Mouse (Mus musculus) heart, embryonic 12.5 days (tissue): ENCODE measurements around the gene Cacnb3. TPM values are rescaled to one million over a fixed set of nuclear protein-coding genes. Genes with fewer than 3 reads are reported as not detected.

Experiments used
- ATAC-seq: fragments of 200-750 bp; cut with Nextera tagmentation; 2 replicates; pipeline ENCODE4 v1.8.0; 2017; ENCODE audit warnings: moderate TSS enrichment, moderate library complexity; ENCODE audit not compliant: insufficient number of reproducible peaks, low FRiP score
- H3K27ac ChIP-seq: fragments of 300-500 bp; sonication (generic); 2 replicates; pipeline ENCODE4 v1.5.1; 2016; ENCODE audit warnings: mild to moderate bottlenecking, moderate library complexity; ENCODE audit not compliant: poor library complexity, severe bottlenecking
- H3K27me3 ChIP-seq: fragments of 300-500 bp; sonication (generic); replicated peaks from 2 replicates; pipeline ENCODE4 v1.6.1; 2016; ENCODE audit warnings: mild to moderate bottlenecking, moderate library complexity
- H3K36me3 ChIP-seq: fragments of 300-500 bp; sonication (generic); 2 replicates; pipeline ENCODE4 v1.6.1; 2016; ENCODE audit warnings: mild to moderate bottlenecking, moderate library complexity
- H3K4me1 ChIP-seq: fragments of 300-500 bp; sonication (generic); replicated peaks from 2 replicates; pipeline ENCODE4 v1.6.1; 2016; ENCODE audit warnings: mild to moderate bottlenecking
- H3K4me2 ChIP-seq: fragments of 300-500 bp; sonication (generic); 2 replicates; pipeline ENCODE4 v1.6.1; 2016; ENCODE audit warnings: mild to moderate bottlenecking, moderate library complexity
- H3K4me3 ChIP-seq: fragments of 300-500 bp; sonication (generic); 2 replicates; pipeline ENCODE4 v1.5.1; 2016; ENCODE audit warnings: mild to moderate bottlenecking
- H3K9ac ChIP-seq: fragments of 300-500 bp; sonication (generic); 2 replicates; pipeline ENCODE4 v1.6.1; 2016; ENCODE audit warnings: mild to moderate bottlenecking, moderate library complexity
- H3K9me3 ChIP-seq: fragments of 300-500 bp; sonication (generic); replicated peaks from 2 replicates; pipeline ENCODE4 v1.6.1; 2016; ENCODE audit warnings: mild to moderate bottlenecking, moderate library complexity
- WGBS: fragments of 180-500 bp; shearing (Covaris S2); methylation state at CpG from one replicate; pipeline ENCODE4 v1.1.7; 2016; 5-methylcytosine and 5-hydroxymethylcytosine counted together
- polyA plus RNA-seq: library from polyadenylated mRNA; unstranded; fragments of >200 nt; fragmentation: Nextera tagmentation; extraction: Ambion mirVana; gene quantifications from 2 replicates; pipeline ENCODE4 v1.2.1, GENCODE M21; 2016

The Cacnb3 gene
- polyA plus RNA-seq, 1 experiment from 2014 or later, result 10.3 TPM

DNA sequence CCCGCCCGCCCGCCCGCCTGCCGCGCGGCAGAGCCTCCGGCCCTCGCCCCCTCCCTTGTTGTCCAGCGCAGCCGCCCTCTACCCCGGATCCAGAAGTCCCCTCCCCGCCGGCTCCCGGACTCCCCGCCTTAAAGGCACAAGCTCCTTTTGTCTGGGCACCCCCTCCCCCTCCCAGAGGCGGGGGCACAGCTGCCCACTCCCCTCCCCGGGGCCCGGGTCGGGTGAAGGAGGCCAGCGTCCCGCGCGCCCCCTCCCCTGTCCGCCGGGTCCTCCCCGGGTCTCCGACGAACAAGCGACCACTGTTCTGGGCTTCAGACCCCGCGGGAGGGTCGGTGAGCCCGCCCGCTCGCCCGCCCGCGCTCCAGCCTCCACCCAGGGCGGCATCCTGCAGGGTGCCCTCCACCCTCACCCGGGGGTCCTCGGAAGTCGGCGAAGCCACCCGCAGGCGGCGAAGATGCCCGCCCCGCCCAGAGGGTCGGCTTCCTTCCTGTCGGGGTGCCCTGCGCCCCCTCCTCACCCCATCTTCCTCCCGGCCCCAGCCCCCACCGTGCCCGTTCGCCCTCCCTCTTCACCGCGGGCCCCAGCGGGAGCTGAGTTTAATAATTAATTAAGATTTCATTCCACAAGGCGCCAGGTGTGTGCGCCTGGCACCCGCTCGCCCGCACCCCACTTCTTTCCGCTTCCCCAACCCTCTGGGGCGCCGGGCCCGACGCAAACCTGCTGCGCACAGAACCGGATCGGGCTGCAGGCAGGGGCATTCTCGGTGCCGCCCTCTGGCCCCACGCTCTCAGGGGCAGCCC lies 21.1 kb upstream of the Cacnb3 start, which contains the start of gene Adcy6:
Gene Adcy6, minus strand, starts transcription at position 746 of the 800 bp plus-strand sequence.
- peak within 1 kb of the TSS; percentile 94 for H3K4me3 ChIP-seq
- peak within 1 kb of the TSS; percentile 100 for H3K9ac ChIP-seq
- WGBS, result under 1% methylated on average over 64 of the region's 75 CpGs
- peaks cover 35% of the 10 kb centered on the region for H3K4me1 ChIP-seq
- ATAC-seq, result peak; percentile 76
- H3K36me3 ChIP-seq, result peaks cover 7% of the 10 kb centered on the region
- no peaks in the 10 kb centered on the region for H3K27me3 ChIP-seq
- peak within 1 kb of the TSS; percentile 91 for H3K4me2 ChIP-seq
- H3K9me3 ChIP-seq, result no peaks in the 10 kb centered on the region
- peak within 1 kb of the TSS; percentile 99 for H3K27ac ChIP-seq

- H3K4me3 ChIP-seq, result peak overlapping the region; percentile 94
- H3K9ac ChIP-seq, result peak overlapping the region; percentile 100
- WGBS, result 10% methylated on average over 12 of the region's 12 CpGs
- H3K4me1 ChIP-seq, result peaks cover 35% of the 10 kb centered on the region
- peak overlapping the region; percentile 99 for H3K27ac ChIP-seq
- no peaks in the 10 kb centered on the region for H3K27me3 ChIP-seq
- H3K36me3 ChIP-seq, result peaks cover under 1% of the 10 kb centered on the region; the same call in 1 of the 2 replicates
- peak overlapping the region; percentile 91 for H3K4me2 ChIP-seq
- no peaks in the 10 kb centered on the region for H3K9me3 ChIP-seq
- ATAC-seq, result no peak
Observed at GRCm38 (mm10) chr15:98610131-98610633, 20.5 kb upstream of the Cacnb3 start.

GRCm38 (mm10) chr15:98612229-98612628 lies 18.4 kb upstream of the Cacnb3 start:
- H3K4me3 ChIP-seq, result no peak overlapping the region
- no peak for ATAC-seq
- 83% methylated on average over 3 of the region's 3 CpGs for WGBS

GRCm38 (mm10) chr15:98614551-98614950 lies 16.1 kb upstream of the Cacnb3 start:
- 44% methylated on average over 9 of the region's 9 CpGs for WGBS
- no peak overlapping the region for H3K4me2 ChIP-seq
- no peaks in the 10 kb centered on the region for H3K36me3 ChIP-seq
- no peak for ATAC-seq
- peaks cover 10% of the 10 kb centered on the region; the same call in 1 of the 2 replicates for H3K27me3 ChIP-seq
- peaks cover 32% of the 10 kb centered on the region for H3K4me1 ChIP-seq
- peak overlapping the region; percentile 37 for H3K27ac ChIP-seq
- H3K4me3 ChIP-seq, result no peak overlapping the region
- H3K9ac ChIP-seq, result no peak overlapping the region
- H3K9me3 ChIP-seq, result no peaks in the 10 kb centered on the region; the same call in 1 of the 2 replicates

More at GRCm38 (mm10) chr15:98612229-98612628, 18.4 kb upstream of the Cacnb3 start:
- Histone ChIP-seq H3K36me3 (no peaks in the 10 kb centered on the region), H3K27me3 (no peaks in the 10 kb centered on the region), H3K4me1 (peaks cover 34% of the 10 kb centered on the region), H3K4me2 (no peak overlapping the region), H3K9ac (no peak overlapping the region), H3K27ac (no peak overlapping the region), H3K9me3 (no peaks in the 10 kb centered on the region)

- Histone ChIP-seq H3K4me1 (peaks cover 32% of the 10 kb centered on the region), H3K4me2 (no peak overlapping the region), H3K27ac (peak overlapping the region; percentile 37), H3K9me3 (no peaks in the 10 kb centered on the region; the same call in 1 of the 2 replicates), H3K9ac (no peak overlapping the region), H3K27me3 (peaks cover 10% of the 10 kb centered on the region; the same call in 1 of the 2 replicates), H3K4me3 (no peak overlapping the region), H3K36me3 (no peaks in the 10 kb centered on the region)
- ATAC-seq, result no peak
- 60% methylated on average over 6 of the region's 6 CpGs for WGBS
Observed at GRCm38 (mm10) chr15:98614971-98615370, 15.7 kb upstream of the Cacnb3 start.

DNA sequence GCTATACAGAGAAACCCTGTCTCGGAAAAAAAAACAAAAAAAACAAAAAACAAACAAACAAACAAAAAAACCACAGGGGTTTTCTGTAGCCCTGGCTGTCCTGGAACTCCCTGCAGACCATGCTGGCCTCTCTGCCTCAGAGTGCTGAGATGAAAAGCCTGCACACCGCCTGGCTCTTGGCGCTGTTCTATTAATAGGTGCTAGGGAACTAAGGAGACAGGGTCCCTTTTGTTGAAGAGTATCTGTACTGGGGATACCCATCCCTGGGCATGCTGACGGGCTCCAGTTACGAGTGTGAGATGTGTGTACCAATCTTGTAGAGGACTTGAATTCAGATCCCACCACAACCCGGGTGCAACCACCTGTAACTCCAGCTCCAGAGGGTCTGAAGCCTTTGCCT lies 14.9 kb upstream of the Cacnb3 start:
- Histone ChIP-seq H3K4me2 (peak overlapping the region; percentile 14; the same call in 1 of the 2 replicates), H3K9ac (no peak overlapping the region), H3K27me3 (peaks cover 13% of the 10 kb centered on the region; the same call in 1 of the 2 replicates), H3K36me3 (no peaks in the 10 kb centered on the region), H3K4me3 (no peak overlapping the region), H3K27ac (peak overlapping the region; percentile 42), H3K4me1 (peaks cover 32% of the 10 kb centered on the region), H3K9me3 (no peaks in the 10 kb centered on the region; the same call in 1 of the 2 replicates)
- ATAC-seq, result no peak
- 44% methylated on average over 6 of the region's 6 CpGs for WGBS

GRCm38 (mm10) chr15:98616362-98617175 lies 14.1 kb upstream of the Cacnb3 start:
- Histone ChIP-seq H3K4me2 (peak overlapping the region; percentile 48), H3K27ac (peak overlapping the region; percentile 42), H3K4me3 (no peak overlapping the region), H3K27me3 (peaks cover 13% of the 10 kb centered on the region; the same call in 1 of the 2 replicates), H3K9me3 (no peaks in the 10 kb centered on the region; the same call in 1 of the 2 replicates), H3K9ac (0 out of 2 replicates have a peak overlapping the region, but pooled peaks have one; percentile 29), H3K36me3 (no peaks in the 10 kb centered on the region), H3K4me1 (peaks cover 32% of the 10 kb centered on the region)
- WGBS, result 35% methylated on average over 20 of the region's 20 CpGs
- ATAC-seq, result no peak

- Histone ChIP-seq H3K4me3 (no peak overlapping the region), H3K27ac (no peak overlapping the region), H3K9me3 (no peaks in the 10 kb centered on the region; the same call in 1 of the 2 replicates), H3K9ac (0 out of 2 replicates have a peak overlapping the region, but pooled peaks have one; percentile 29), H3K4me2 (peak overlapping the region; percentile 48), H3K27me3 (peaks cover 15% of the 10 kb centered on the region; the same call in 1 of the 2 replicates), H3K36me3 (no peaks in the 10 kb centered on the region), H3K4me1 (peaks cover 33% of the 10 kb centered on the region)
- ATAC-seq, result no peak
- under 1% methylated on average over 12 of the region's 12 CpGs for WGBS
Observed at GRCm38 (mm10) chr15:98617176-98617537, 13.5 kb upstream of the Cacnb3 start.

DNA sequence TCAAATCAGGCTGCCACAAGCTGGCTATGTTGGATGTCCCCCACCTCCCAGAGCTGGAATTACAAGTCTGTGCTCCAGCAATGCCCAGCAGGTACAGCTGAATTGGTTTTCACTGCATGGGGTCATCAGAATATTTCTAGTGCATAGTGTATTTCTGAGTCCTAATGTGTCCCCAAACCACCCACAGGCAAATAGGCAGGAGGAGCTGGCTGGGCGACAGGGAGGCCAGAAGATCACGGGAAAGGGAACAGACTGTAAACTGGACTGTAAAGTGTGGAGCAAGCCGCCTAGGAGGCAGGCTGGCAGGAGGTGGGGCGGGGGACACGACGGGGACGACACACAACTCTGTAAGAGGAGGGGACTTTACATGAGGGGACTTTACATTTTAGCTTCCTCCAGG lies 8.4 kb upstream of the Cacnb3 start:
- Histone ChIP-seq H3K9ac (no peak overlapping the region), H3K27me3 (peaks cover 26% of the 10 kb centered on the region; the same call in 1 of the 2 replicates), H3K9me3 (peaks cover 4% of the 10 kb centered on the region; the same call in 1 of the 2 replicates), H3K4me3 (0 out of 2 replicates have a peak overlapping the region, but pooled peaks have one; percentile 2), H3K4me1 (peaks cover 15% of the 10 kb centered on the region), H3K27ac (no peak overlapping the region), H3K4me2 (no peak overlapping the region), H3K36me3 (no peaks in the 10 kb centered on the region)
- 8% methylated on average over 7 of the region's 7 CpGs for WGBS
- ATAC-seq, result no peak

- peaks cover 15% of the 10 kb centered on the region for H3K4me1 ChIP-seq
- peaks cover 30% of the 10 kb centered on the region; the same call in 1 of the 2 replicates for H3K27me3 ChIP-seq
- no peak overlapping the region for H3K9ac ChIP-seq
- H3K9me3 ChIP-seq, result peaks cover 4% of the 10 kb centered on the region; the same call in 1 of the 2 replicates
- H3K4me3 ChIP-seq, result no peak overlapping the region
- ATAC-seq, result no peak
- 35% methylated on average over 6 of the region's 6 CpGs for WGBS
- H3K4me2 ChIP-seq, result no peak overlapping the region
- H3K36me3 ChIP-seq, result no peaks in the 10 kb centered on the region
- no peak overlapping the region for H3K27ac ChIP-seq
Observed at GRCm38 (mm10) chr15:98622721-98623120, 7.9 kb upstream of the Cacnb3 start.
